Mouse (Mus musculus) thymus, postnatal 10 days (tissue): ENCODE results near the gene C2cd5.
A peak's percentile ranks its signal among the peaks of the same experiment; 100 is the strongest.
"Not testable (repeated sequence)": the region's sequence is repeated elsewhere in the genome, so short reads cannot be mapped to it uniquely, and the experiment has no call there.

Experiments used
- DNase-seq, 2 experiments: peaks; one replicate each; pipeline ENCODE4 v3.0.0; 2021; ENCODE audit warnings: low spot score in 2 of 2

Gene C2cd5

DNA sequence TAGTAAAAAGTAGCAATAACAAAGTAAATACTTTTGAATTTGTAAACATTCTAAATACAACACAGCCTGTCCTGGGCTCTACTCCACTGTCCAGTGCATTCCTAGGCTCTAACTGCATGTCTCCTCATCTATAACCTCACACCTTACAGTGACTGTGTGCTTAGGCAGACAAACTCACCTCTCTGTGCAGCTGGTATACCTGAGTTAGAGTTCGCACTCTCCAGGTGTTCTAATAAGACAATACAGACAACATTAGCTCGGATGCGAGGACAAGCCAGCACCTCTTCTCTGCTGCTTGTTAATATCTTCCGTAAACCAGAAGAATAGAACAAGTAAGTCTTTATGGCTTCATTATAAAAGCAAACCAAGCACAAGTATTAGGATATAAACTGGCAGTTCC, 79.8 kb downstream of the C2cd5 start:
- no peak for DNase-seq

DNA sequence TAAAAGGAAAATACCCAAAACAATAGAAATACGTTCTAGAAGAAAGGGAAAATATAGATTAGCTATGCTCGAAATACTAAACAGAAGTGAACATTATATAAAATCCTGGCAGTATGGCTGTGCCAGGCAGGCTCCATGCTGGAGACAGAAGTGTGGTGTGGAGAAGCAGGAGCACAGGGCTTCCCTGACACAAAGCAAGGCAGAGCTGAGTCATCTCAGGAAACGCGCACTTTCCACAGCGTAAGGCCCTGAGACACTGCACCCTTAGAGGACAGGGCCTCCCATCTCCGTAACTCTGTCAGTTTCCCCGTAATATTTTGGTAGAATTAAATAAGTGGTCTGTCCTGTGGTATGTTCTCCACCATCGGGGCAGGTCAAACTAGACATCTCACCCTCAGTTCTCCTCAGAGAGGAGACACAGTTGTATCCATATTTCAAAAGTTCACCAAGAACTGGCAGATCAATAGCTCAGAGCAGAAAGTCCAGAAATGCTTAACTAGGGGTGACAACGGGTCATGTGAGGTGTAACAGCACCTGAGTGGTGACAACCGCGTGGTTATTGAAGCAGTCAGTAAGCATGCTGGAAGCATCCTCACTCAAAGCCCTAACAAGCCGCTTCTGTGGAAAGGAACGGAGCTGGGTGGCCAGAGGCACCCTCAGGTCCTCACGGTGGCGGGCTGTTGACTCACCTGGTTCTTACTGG, 87.3 kb downstream of the C2cd5 start:
- DNase-seq, result no peak

DNA sequence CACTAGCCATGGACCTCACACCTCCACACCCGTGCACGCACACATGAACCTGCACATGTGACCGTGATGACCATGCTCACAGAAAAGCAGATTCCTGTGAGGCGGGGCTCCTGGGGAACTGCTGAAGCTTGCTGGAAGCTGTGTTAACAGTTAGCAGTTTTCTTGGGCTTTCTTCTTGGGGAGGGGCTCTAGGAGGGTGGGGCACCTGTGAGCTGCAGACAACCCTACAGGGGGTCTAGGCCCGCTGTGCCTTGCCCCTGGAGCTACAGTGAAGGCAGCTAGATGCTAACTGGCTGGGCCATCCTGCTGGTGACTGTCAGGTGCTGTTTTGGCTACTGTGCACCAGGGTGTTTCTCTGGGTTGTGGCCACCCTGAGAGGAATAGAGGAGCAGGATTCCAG, 91.1 kb downstream of the C2cd5 start:
- no peak for DNase-seq

DNA sequence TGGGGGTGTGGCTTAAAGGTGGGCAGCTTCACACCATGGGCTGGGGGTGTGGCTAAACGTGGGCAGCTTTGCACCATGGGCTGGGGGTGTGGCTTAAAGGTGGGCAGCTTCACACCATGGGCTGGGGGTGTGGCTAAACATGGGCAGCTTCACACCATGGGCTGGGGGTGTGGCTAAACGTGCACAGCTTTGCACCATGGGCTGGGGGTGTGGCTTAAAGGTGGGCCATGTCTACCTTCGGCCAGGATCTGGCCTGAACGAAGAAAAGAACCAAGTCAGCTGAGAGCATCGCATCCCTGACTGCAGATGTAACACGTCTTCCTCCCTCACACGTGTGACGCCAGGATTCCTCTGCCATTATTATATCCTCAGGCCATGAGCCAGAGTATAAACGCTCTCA, 94.7 kb downstream of the C2cd5 start:
- not testable (repeated sequence) for DNase-seq

DNA sequence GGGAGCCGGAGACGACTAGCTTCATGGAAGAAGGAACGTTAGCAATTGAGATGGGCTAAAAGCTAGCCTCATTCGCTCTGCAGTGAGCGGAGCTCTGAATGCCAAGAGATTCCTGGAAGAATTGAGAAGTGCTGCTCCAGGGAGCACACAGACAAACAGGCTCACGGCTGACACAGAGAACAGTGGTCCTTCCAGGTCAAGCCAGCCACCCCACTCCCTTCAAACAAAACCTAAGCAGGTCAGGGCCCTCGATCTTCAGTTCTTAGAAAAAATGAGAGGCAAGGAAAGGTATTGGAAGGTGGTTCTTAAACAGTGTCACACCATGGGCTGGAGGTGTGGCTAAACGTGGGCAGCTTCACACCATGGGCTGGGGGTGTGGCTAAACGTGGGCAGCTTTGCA, 95.1 kb downstream of the C2cd5 start:
- no peak for DNase-seq

DNA sequence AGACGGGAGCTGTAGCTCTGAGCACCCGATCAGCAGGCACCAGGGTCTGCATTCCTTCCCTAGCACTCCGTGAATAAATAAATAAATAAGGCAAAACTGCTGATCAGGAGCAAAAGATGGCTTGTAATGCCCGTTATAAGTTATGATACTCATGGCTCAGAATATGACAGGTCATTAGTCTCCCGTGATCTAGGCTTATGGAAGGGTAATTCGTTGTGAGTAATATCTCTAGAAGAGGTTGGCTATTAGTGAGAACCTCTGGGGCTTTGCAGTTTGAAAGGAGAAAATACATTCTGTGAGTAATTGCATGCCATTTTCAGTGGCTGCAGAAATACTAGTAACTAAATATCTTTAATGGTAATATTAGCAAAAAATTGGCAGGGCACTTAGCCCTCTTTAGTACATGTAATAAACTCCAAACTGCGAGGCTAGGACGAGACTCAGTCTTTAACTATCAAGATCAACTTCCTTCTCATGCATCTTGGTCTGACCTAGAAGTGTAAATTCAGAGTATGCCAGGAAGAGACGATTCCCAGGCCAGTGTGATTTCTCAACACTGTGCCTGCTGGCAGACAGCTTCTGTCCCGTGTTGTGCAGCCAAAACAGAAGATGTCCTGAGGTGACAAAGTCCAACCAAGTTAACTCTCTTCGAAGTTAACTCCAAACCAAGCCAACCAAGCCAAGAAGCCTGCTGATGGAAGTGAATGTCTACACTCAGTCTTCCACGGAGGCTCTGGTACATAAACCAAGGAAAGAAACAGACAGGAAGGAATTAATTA, 101.5 kb downstream of the C2cd5 start:
- no peak for DNase-seq

DNA sequence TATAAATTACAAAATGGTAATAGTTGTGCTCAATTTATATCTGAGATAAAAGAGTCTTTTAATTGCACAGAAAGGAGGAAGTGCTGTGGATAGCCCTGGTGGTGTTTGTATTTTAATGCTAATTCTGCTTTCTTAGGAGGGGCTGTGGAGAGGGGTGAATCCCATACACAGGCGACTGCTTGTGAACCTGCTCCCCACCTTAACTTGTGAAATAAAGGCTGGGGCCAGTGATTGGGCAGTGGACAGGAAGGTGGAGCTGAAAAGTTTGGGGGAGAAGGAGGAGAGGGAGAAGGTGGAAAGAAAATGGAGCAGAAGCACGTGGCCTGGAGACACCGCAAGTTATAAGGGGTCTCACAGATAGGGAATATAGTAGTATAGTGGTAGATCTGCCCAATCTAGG, 103.1 kb downstream of the C2cd5 start:
- no peak for DNase-seq

DNA sequence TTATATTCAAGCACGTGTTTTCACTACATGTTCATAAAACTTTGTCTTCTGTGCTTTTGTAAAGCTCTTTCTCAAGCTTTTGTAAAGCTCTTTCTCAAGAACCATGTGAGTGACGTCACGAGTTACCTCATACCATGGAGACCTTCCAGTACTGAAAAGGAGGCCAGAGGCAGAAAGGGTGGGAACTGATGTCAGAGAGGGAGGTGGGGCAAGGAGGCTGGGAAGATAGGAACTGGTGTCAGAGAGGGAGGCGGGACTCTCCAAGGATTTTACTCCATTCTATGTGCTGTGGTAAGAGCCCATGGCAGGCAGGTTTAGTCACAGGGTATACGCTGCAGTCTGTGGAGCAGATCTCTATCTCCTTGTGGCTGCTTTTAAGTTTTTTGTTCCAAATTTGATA, 104.4 kb downstream of the C2cd5 start:
- DNase-seq, result no peak

DNA sequence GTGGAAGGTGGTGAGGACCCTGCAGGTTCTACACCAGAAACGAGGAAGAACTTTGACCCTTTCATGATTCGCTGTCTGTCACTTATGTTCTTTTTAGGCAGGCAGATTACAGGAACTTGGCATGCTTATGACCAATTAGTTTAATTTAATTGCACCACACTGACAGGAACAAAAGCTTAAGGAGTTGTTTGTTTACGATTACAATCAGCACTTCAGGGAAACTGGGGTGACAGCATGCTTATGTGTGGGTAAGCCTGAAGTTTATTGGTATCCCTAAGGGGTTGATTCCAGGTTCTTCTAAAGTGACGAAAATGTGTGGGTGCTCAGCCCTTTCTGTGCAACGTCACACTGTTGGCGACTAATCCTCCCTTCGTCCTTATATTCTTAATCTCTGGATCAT, 105.1 kb downstream of the C2cd5 start:
- DNase-seq, result no peak

DNA sequence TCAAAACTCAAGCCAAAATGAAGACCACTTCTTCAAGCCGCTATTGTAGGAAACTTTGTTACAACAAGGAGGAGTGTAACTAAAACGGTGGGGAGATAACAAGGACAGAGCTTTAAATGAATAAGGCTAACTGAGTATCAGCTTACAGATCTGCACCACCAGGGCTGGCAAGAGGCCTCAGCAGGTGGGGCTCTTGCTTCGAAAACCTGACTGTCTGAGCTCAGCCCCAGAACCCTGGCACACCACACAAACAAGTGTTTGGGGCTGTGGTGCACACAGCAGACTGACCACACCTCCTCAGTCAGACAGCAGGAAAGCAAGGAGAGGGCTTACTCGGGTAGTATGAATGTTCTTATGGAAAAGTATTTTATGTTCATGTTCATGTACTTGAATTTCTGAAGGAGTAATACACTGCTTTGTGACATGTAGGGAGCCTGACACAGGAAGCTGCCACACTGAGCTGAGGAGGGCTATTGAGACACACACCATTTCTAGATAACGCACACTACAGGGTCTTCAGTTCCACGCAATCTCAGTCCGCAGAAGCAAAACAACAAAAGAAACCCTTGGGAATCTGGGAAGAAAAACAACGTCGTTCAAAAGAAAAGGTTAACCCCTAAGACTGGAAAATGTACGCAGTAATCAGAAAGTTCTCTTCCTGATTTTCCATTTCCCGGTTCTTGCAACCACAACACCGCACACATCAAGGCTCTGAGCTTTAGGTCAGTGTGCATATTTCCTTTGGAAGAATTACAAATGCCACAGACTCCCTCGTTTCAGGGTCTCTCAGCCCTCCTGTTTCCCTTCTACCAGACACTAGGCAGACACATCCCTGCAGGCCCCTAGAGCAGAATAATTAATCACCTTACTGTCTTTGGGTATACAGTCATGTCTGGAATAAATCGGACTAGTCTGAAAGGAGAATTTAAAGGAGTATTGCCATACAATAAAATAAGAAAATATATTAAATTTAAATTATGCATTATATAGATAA, 105.9 kb downstream of the C2cd5 start:
- DNase-seq, result peak in 1 of 2 experiments; percentile 29

DNA sequence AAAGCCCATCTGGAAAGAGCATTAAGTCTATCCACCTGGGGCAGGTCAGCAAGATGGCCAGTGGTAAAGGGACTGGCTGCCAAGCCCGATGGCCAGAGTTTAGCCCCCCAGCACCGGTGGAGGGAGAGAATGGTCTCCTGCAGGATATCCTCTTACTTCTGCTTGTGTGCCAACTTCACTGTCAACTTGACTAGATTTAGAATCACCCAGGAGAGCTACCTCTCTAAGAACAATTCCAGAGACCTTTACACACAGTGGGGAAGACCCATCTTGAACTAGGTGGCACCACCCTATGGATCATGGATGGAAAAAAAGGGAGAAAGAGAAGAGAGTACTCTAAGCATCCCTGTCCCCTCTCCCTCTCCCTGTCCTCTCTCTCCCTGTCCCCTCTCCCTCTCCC, 107.0 kb downstream of the C2cd5 start:
- no peak for DNase-seq

DNA sequence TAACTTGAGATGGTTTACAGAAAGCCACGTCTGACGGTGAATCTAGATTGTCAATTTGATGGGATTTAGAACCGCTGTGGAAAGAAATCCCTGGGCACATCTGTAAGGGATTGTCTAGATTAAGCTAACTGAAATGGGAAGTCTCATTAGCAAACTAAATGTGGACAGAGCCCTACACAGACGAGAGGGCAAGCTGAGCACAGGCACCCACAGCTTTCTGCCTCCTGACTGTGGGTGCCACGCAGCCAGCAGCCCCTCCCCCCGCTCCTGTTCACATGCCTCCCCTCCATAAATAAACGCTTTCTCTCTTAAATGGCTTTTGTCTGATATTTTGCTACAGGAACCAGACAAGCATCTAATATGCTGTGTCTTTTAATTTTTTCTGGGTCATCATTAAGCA, 107.8 kb downstream of the C2cd5 start:
- no peak for DNase-seq

DNA sequence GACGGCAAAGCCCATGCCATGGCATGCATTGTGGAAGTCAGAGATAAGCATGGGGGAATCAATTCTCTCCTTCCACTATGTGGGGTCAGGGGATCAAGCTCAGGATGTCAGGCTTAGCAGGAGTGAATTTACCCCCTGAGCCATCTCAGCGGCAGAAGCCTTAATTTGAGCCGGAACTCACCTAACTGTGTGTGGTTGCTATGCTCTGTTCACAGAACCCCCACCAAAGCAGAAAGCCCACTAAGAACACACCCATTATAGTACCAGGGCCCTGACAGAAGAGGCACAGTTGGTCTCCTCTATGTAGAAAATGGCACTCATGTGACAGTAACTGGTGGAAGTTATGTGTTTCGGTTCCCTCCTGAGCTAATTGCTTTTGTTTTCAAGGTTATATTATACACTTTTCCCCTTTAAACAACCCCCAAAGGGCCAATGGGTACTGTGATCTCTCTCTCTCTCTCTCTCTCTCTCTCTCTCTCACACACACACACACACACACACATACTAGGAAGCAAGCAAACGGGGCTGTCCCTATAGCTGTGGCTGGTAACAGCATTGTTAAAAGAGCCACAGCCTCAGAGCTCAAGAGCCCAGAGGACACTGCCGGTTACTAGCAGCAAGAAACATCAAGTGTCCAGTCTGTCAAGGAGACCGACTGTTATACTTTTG, 108.4 kb downstream of the C2cd5 start:
- no peak for DNase-seq

DNA sequence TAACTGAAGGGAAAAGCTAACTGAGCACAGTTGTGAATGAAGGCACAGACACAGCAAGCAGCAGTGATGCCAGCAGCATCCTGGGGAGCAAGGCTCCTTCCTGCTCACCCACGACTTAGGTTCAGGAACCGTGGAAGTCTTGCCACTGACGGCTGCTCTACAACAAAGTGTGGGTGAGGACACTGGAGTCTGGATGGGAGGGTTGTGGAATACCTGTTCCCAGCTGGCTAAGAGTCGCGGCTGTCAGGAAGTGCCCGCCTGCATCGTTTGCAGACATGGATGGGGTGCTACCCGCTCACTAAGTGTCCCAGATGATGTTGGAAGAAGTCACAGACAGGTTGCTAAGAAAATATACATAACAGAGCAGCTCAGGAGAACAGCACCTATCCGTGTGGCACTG, 109.4 kb downstream of the C2cd5 start:
- DNase-seq, result no peak

DNA sequence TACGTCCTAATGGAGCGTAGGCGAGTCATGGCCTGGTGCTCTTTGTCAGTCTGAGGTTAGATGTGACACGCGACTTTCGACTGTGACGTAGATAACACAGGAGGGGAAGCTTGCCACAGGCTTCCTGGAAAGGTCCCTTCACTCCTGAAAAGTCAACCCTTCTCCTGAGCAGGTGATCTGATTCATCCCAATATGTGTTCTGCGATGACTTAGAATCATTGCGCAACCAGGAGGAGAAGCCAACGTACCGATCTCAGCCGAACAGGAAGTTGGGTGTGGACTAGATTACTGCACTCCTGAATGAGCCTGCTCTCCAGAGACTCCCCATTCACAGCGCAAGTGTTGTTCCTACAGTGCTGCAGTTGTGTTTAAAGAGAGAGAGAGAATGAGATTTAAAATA, 110.4 kb downstream of the C2cd5 start:
- no peak for DNase-seq

DNA sequence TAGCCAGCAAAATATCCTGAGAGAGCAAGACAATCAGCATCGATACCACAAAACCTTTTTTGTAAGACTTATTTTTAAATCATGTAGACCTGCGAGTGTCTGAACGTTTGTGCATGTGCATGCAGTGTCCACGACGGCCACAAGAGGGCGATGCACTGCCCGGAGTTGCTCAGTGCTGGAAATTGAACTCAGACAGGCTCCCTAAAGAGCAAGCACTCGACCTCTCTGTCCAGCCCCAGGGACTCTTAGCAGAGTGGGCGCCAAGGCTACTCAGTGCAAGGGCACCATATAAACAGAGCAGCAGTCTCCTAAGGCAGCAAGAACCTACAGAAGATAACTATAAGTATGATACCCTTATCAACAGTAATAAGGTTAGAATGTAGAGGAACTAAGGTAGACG, 111.2 kb downstream of the C2cd5 start:
- DNase-seq, result peak; percentile 61 to 85

DNA sequence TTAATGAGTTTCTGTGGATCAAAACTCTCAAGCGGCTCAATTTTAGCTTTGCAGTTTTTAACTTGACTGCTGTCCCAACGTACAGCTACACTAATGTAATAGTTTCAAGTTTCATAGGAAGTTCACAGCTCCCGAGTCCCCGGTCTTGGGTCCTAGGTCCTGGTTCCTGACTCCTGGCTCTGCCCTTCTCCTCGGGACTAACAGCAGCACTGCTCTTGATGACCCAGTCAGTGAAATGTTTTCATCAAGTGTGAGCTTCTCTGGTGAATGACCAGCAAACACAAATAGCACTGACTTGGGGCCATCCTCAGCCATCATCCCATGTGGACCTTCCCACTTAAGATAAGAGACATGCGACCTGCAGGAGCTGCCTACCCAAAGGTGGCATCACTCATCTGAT, 111.7 kb downstream of the C2cd5 start:
- no peak for DNase-seq

DNA sequence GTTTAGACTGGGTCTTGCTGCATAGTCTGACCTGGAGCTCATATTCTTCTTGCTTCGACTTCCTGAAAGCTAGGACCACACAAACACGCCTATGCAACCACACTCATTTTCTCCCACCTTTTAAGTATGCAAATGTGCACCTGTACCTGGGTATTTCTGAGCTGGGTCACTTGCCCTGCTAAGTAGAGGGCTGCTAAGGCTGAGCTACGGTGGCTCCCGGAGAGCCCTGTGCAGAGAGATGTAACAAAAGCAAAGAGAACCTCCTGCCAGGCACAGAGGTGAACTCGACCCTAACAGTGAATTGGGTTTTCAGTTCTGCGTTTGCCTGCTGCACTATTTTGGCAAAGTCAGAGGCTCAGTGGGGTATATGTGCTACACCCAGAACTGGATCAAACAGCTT, 112.3 kb downstream of the C2cd5 start:
- no peak for DNase-seq

DNA sequence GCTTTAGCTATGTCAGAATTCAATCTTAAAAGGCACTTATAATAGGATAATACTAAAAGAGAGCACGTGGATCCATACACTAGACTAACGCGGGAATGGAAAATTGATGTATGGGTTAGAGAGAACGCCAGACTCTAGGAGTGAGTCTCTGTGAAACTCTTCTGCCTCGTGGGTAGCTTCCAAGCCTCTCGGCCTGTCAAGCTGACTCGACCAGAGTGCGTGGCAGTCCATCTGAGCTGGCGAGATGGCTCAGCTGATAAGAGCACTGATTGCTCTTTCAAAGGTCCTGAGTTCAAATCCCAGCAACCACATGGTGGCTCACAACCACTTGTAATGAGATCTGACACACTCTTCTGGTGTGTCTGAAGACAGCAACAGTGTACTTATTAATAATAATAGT, 113.2 kb downstream of the C2cd5 start:
- DNase-seq, result not testable (repeated sequence)

DNA sequence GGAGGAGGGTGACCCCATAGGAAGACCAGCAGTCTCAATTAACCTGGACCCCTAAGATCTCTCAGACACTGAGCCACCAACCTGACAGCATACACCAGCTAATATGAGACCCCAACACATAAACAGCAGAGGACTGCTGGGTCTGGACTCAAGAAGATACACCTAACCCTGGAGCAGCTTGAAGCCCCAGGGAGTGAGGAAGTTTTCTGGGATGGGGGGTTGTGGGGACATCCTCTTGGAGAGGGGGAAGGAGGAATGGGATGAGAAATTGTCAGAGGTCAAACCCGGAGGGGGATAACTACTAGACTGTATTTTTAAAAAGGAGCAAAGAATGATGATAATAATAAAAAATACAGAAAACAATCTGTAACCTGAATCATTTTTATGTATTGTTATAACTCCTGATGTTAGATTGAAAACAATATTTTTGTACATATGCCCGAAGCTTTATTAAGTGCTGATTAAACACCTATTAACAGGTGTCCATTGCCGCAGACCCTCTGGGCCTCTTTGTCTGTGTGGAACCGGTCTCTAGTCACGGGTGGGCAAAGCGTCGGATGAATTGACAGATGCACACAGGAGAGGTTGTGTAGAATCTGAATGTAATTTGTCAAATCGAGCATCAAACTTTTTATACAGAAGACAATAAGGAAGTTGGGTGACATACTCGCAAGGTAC, 114.2 kb downstream of the C2cd5 start:
- DNase-seq, result not testable (repeated sequence)
